Mouse (Mus musculus) lung, adult 2 months (tissue): ENCODE results near the gene Spg11.

ENCODE experiments used
- CTCF ChIP-seq: fragments of 200-500 bp; IDR thresholded peaks from 2 replicates; pipeline ENCODE4 v1.5.1; 2011; ENCODE audit warnings: mild to moderate bottlenecking, low read length, control low read depth; ENCODE audit not compliant: insufficient read depth
- POLR2A ChIP-seq: fragments of 200-500 bp; IDR thresholded peaks from 2 replicates; pipeline ENCODE4 v1.6.1; 2011; ENCODE audit warnings: low read depth, mild to moderate bottlenecking, control low read depth, low read length, borderline replicate concordance; ENCODE audit errors: extremely low read depth

DNA sequence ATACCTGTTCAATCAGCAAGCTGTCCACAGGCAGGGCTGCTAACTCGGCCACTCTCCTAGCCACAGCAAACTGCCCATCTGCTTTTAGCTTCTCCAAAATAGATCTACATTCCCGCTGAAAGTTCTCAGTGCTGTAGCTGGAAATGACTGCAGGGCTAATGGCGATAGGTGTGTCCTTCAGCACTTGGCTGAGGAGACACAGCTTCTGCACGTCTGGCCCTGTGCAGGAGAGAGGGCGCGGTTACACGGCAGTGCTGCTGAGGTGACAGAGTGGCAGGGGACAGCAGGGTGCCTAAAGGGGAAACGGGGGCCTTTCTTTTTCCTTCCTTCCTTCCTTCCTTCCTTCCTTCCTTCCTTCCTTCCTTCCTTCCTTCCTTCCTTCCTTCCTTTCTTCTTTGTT, 51.9 kb downstream of the Spg11 start:
- TF ChIP-seq POLR2A: no peak
- no peak for TF ChIP-seq CTCF
